Mouse (Mus musculus): ENCODE results near the gene 1810009A15Rik.

GRCm38 (mm10) chr19:8870838-8871237 lies 17.8 kb upstream of the 1810009A15Rik start:
- TF ChIP-seq TAL1 (IDR thresholded peaks at IDR 0.05; ENCODE audit: low read length) = no peak
- TF ChIP-seq GATA1 (IDR thresholded peaks at IDR 0.05; ENCODE audit: low read length) = no peak
